Mouse (Mus musculus) G1E (cell line): ENCODE measurements around the gene Nrp1.

Experiments used
- CTCF ChIP-seq: IDR thresholded peaks from 2 replicates; pipeline ENCODE4 v1.5.1; 2012; ENCODE audit warnings: low read depth, low read length, inconsistent platforms, mixed read lengths
- GATA1 ChIP-seq: IDR thresholded peaks from 2 replicates; pipeline ENCODE4 v1.6.1; 2012; ENCODE audit warnings: borderline replicate concordance, low read length, inconsistent platforms, mixed read lengths
- GATA2 ChIP-seq: IDR thresholded peaks from 2 replicates; pipeline ENCODE4 v1.6.1; 2012; ENCODE audit warnings: low read depth, low read length, inconsistent platforms, borderline replicate concordance
- POLR2AphosphoS5 ChIP-seq: IDR thresholded peaks from 2 replicates; pipeline ENCODE4 v1.6.1; 2012; ENCODE audit warnings: low read depth, low read length, inconsistent platforms; ENCODE audit not compliant: insufficient replicate concordance
- TAL1 ChIP-seq: conservative IDR thresholded peaks from 2 replicates; pipeline ENCODE4 v1.6.1; 2012; ENCODE audit warnings: low read depth, low read length, inconsistent platforms, mixed read lengths

DNA sequence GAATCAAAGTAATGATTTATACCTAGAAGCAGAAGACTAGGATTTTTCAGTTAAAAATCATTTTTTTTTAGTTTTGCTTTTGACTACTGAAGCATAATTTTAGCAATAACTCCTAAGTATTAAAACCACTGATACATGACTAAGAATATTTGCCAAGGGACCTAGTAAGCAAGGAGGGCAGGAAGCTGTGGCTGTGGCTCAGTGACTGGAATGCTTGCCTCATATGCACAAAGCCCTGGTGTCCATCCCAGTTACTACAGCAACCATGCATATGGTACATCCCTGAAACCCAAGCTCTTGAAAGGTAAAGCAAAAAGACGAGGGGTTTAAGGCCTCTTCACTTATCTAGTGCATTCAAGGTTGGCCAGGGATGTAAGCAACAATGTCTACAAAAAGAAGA, 101.3 kb downstream of the Nrp1 start:
- TF ChIP-seq CTCF (no peak), GATA1 (no peak), TAL1 (no peak), GATA2 (no peak), POLR2AphosphoS5 (no peak)
